Mouse (Mus musculus) thymus, adult 18-20 months (tissue): ENCODE data around the gene Tpk1.

Experiments used
- DNase-seq, 2 experiments: peaks; one replicate each; pipeline ENCODE4 v3.0.0; 2022; ENCODE audit warnings: mixed read lengths in 2 of 2

The Tpk1 gene

GRCm38 (mm10) chr6:43420358-43420979, 245.6 kb downstream of the Tpk1 start:
- DNase-seq: no peak

- DNase-seq: no peak
Measured at GRCm38 (mm10) chr6:43408949-43409348, 257.1 kb downstream of the Tpk1 start.

- DNase-seq: no peak
Measured at GRCm38 (mm10) chr6:43403076-43403475, 263.0 kb downstream of the Tpk1 start.

GRCm38 (mm10) chr6:43402219-43402997, 263.7 kb downstream of the Tpk1 start:
- DNase-seq: no peak

GRCm38 (mm10) chr6:43396426-43396825, 269.7 kb downstream of the Tpk1 start:
- no peak for DNase-seq

GRCm38 (mm10) chr6:43395538-43395937, 270.5 kb downstream of the Tpk1 start:
- DNase-seq: no peak

- DNase-seq: no peak
Measured at GRCm38 (mm10) chr6:43391358-43391757, 274.7 kb downstream of the Tpk1 start.

- no peak for DNase-seq
Measured at GRCm38 (mm10) chr6:43387273-43387672, 278.8 kb downstream of the Tpk1 start.

GRCm38 (mm10) chr6:43384841-43385240, 281.2 kb downstream of the Tpk1 start:
- no peak for DNase-seq

- DNase-seq: no peak
Measured at GRCm38 (mm10) chr6:43384304-43384703, 281.8 kb downstream of the Tpk1 start.

- no peak for DNase-seq
Measured at GRCm38 (mm10) chr6:43382750-43383149, 283.3 kb downstream of the Tpk1 start.

GRCm38 (mm10) chr6:43382284-43382683, 283.8 kb downstream of the Tpk1 start:
- no peak for DNase-seq

- DNase-seq: no peak
Measured at GRCm38 (mm10) chr6:43373206-43373605, 292.9 kb downstream of the Tpk1 start.

- DNase-seq: no peak
Measured at GRCm38 (mm10) chr6:43367434-43367945, 298.6 kb downstream of the Tpk1 start.

GRCm38 (mm10) chr6:43366952-43367351, 299.1 kb downstream of the Tpk1 start:
- no peak for DNase-seq

GRCm38 (mm10) chr6:43363917-43364316, 302.2 kb downstream of the Tpk1 start:
- DNase-seq: no peak

- no peak for DNase-seq
Measured at GRCm38 (mm10) chr6:43363291-43363820, 302.7 kb downstream of the Tpk1 start.

GRCm38 (mm10) chr6:43361248-43361647, 304.8 kb downstream of the Tpk1 start:
- no peak for DNase-seq

GRCm38 (mm10) chr6:43360214-43360613, 305.9 kb downstream of the Tpk1 start:
- DNase-seq: no peak

GRCm38 (mm10) chr6:43354562-43355241, 311.4 kb downstream of the Tpk1 start:
- no peak for DNase-seq

- no peak for DNase-seq
Measured at GRCm38 (mm10) chr6:43353446-43353845, 312.6 kb downstream of the Tpk1 start.

- no peak for DNase-seq
Measured at GRCm38 (mm10) chr6:43349083-43349482, 317.0 kb downstream of the Tpk1 start.

- DNase-seq: no peak
Measured at GRCm38 (mm10) chr6:43347637-43348036, 318.4 kb downstream of the Tpk1 start.
